Mouse (Mus musculus): ENCODE data around the gene Lmtk2.

- TF ChIP-seq CTCF (IDR thresholded peaks at IDR 0.05; ENCODE audit: low read depth, low read length), result no peak
- TF ChIP-seq POLR2A (IDR thresholded peaks at IDR 0.05; ENCODE audit: extremely low read depth, insufficient read depth, low read length), result no peak
These were observed 83.6 kb downstream of the Lmtk2 start for GRCm38 (mm10) chr5:144183647-144184335.
